Mouse (Mus musculus) kidney, postnatal 10 days (tissue): ENCODE results near the gene Cyp2ab1.
A peak's percentile ranks its signal among the peaks of the same experiment; 100 is the strongest.
"Not testable (repeated sequence)": the region's sequence is repeated elsewhere in the genome, so short reads cannot be mapped to it uniquely, and the experiment has no call there.

ENCODE experiments used
- DNase-seq: peaks from one replicate; pipeline ENCODE4 v3.0.0; 2021; ENCODE audit warnings: mixed read lengths

The Cyp2ab1 gene

DNA sequence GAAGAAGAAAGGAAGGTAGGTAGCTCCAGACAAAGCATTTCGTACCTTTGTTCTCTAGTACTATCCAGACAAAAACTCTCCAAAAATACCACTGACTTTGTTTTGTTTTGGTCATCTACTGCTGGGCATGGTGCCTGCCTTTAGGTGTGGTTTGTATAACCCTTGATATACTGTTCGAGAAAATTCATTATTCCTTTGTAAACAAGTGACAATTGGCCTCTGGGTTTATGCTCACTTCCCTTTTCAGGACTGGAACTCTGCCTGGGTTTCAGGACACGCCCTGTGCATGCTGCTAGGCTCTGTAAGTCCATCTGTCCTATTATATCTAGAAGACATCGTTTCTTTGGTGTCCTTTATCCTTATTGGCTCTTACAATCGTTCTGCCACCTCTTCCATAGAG is at the start of gene Cyp2ab1:
Gene Cyp2ab1, minus strand, starts transcription at position 119 of the 400 bp plus-strand sequence.
- no peak for DNase-seq

DNA sequence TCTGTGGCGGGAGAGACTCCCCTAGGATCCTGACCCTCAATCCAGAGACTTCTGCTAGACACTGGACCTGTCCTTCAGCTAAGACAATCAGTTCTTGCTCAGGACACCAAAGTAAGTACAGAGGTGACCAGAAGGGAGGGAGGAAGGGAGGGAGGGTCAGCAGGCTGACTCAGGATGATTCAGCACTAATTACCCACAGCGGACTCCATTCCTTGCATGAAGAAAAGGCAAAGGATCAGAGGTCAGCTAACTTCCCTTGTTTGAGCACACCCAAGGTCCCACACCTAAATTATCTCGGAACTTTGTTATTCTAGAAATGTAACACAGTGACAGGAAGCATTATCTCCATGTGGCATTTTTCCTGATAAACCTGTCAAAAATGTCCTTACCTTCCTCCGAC is 46.5 kb upstream of the Cyp2ab1 start:
- no peak for DNase-seq

DNA sequence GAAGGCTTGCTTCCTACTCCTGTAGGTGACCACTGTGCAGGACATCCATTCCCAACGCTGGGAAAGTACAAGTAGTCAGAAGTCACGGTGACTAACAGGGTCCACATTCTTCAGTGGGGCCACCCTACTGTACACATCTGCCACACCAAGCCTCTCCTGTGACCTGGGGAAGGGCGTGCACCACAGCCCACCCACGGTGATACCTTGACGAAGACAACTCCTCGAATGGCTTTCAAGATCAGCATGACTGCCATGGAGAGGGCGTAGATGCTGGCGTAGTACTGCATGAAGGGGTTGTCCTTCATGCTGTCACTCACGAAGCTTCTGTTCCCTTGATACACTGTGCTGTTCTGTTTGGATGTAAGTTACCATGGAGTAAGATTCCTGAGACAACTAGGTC is 43.0 kb upstream of the Cyp2ab1 start:
- DNase-seq = no peak

DNA sequence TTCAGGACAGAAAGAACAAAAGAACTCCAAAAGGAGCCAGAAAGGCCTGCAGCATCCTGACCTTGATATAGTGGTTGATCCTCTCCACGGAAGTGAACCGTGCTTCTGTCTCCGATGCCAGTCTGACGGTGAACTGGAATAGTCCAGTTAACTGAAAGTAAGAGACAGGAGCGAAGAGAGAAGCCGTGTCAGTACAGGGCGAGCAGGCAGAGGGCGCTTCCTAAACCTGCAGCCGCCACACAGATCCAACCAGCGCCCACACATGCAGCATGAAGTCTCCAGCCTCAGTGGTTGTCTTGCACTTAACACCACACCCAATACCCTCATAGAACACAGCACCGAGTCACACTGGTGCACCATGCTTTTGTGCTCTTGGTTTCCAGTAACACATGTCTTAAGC is 36.9 kb upstream of the Cyp2ab1 start:
- DNase-seq = no peak

DNA sequence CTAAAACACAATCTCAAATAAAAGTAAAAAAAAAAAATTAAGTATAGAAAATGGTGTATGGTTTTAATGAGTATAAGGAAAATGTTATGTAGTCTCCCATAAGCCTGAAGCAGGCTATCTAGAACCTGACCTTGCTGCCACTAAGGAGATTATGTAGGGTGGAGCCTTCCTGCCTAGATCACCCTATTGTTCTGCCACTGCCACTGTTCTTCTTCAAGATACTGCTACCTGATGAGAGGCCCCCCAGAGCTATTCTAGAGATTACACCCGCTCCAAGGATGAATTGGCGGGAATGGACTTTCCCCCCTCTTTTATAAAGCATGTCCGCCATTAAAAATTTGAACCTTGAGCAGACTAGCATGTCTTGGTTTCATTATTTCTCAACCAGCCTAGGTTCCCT is 36.3 kb upstream of the Cyp2ab1 start:
- not testable (repeated sequence) for DNase-seq

DNA sequence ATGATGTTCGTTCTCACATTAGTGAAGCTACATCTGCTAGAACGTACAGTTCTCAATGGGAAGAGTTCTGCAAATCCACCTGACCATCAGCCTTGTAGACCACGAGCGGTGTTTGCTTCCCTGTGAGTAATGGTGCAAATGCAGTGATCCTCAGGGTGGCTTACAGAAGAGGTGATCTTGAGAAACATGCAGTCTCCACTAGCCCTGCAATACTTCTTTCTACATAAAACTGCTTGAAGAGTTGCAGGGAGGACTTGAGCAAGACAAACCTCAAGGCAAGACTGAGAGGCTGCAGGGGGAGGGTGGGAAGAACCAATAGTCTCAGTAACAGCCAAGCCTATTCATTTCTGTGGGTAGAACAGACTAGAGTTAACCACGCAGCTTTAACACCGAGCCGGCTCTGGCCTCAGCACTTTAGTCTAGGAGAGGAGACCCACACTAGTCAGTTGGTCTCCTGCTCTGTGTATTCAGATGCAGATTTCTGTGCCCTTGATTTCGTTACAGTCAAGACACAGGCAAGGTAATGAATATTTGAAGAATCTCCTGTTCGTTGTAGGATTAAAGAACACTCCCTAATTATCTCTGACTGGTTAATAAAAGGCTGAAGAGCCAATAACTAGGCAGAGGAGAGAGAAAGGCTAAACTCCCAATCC is 34.6 kb upstream of the Cyp2ab1 start:
- no peak for DNase-seq

DNA sequence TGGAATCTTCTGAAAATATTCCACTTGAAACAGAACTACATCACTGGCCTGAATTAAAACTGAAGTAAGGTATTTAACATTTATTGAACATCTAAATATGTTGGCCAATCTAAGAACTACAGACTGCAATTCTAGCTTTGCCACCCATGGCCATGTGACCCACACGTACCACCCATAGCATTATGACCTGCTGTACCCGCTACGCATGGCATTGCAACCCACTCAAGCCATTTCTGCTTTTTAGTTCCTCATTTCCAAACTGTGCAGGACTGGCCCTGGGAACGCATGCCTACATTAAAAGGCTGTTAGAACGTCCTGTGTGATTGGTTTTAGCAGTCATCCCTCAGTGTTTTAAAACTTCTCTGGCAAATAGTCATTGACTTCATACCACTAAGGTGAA is 32.6 kb upstream of the Cyp2ab1 start:
- no peak for DNase-seq

DNA sequence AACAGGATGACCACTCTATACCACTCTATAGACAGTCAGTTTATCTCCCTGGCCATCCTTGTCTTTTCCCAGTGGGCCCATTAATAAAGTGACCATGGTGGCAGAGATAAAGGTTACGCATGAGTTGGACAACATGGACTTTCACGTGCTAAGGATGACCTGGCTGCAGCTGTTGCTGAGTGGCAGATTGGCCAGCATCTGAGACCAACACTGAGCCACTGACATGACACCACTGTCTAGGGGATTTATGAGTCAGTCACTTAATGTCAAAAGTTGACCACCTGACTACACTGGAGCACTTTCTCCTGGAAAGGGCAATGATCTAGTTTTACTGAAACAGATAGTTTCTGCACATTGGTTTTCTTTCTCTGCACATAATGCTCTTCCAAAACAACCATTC is 29.6 kb upstream of the Cyp2ab1 start:
- DNase-seq = no peak

DNA sequence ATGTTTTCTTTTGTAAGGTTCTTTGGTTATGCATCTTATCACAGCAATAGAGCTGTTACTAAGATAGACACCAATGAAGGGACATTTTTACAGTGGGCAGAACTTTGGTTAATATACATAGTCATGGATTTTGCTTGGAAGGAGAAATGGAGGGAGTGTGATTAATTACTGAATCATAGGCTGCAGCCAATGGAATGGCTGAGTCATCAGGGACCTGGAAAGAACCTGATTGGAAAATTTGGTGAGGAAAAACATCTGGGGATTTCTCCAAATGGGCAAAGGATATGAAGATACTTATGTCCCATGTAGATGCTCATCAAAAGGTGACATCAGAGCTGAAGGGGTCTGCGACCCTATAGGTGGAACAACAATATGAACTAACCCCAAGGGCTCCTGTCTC is 28.8 kb upstream of the Cyp2ab1 start:
- no peak for DNase-seq

DNA sequence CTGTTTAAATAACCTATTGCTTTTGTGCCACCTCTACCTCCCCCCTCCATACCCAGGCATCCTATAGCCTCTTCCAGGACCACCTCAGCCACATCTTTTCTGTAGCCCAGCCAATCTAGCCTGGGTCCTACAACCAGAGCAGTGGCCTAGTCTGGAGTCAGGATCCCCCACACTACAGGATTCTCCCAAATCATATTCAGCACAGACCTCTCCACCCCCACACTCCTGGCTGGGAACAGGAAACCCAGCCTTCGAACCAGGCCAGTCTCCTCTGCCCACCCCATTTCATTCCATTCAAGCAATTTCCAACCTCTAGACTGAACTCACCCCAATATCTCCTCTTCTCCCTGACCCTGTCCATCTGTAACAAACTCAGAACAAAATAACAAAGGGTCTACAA is 20.3 kb upstream of the Cyp2ab1 start:
- DNase-seq = no peak

DNA sequence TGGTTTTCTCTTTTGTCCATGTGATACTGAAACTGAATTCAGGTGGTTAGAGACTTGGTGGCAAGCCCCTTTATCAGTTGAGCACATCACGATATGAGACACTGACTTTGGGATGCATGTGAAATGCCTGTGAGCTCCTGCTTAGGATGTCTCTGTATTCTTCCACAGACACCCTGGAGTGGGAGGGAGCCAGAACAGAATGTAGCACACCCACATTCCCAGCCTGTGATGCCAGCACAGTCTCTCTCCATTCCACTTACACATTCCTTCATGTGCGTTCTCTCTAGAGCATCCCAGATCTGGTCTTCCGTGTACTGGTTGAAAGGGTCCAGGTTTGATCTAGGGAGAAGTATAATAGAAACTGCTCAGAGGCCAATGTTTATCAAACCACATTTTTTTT is 13.4 kb upstream of the Cyp2ab1 start:
- no peak for DNase-seq

DNA sequence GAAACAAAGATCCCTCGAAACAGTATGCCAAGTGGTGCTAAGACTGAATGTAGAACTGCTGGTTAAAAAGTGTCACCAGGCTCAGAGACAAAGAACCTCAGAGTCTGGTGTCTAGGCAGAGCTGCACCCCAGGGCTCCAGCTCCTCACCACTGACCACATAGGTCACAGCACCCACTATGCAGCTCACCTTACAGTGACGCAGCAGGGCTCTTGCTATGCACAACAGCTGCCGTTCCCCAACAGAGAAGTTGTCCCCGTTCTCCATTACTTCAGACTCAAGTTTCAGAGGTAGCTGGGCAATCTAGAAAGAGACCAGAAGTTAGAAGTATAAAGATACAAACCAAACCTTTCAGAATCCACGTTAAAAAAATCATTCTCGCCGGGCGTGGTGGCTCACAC is 9.7 kb upstream of the Cyp2ab1 start:
- no peak for DNase-seq

DNA sequence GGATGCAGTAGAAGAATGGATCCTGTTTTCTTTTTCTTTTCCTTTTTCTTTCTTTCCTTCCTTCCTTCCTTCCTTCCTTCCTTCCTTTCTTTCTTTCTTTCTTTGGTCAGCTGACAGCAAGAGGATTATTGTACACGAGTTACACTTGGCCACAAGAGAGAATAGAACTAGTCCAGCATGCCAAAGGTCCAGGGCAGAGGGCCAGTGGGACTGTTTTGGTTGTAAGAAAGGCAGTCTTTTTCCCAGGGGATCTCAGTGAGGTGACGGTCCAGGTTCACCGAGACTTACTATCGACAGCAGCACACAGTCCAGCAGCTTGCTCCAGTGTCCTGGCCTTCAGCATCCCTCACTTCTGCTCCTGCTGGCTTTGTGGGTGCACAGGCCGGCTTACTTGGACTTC is 3.1 kb upstream of the Cyp2ab1 start:
- no peak for DNase-seq

DNA sequence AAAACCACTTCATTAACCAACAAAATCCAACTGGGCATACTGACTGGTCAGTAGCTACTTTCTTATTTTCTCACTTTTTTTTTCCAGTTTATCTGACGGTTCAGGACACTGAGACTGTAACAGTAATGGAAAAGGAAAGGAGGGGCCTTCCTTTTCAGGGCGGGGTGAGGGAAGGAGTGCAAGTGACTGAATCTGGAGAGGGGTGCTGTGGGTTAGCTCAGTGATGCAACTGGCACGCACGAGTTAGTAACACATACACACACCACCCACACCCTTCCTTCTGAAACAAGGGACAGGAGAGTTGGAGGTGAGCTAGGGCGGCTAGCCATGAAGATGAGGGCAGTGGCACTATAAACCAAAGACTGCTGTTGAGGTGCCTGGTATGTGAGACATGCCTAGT is 1.3 kb downstream of the Cyp2ab1 start:
- DNase-seq = no peak

DNA sequence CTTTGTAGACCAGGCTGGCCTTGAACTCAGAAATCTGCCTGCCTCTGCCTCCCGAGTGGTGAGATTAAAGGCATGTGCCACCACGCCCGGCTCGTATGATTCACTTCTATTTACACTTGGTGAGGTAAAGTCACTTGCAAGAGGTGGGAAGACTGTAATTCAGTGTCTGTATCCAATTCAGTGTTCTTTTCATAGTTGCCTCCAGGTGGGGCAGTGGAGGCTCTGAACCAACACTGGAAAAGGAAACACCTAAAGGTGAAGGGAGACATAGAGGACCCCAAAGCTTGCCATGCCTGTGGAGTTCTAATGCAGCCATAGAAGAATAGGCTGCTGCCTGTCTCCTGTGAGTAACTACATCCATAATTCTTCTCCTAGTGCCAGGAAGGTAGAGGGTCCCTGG is 2.9 kb downstream of the Cyp2ab1 start:
- no peak for DNase-seq

DNA sequence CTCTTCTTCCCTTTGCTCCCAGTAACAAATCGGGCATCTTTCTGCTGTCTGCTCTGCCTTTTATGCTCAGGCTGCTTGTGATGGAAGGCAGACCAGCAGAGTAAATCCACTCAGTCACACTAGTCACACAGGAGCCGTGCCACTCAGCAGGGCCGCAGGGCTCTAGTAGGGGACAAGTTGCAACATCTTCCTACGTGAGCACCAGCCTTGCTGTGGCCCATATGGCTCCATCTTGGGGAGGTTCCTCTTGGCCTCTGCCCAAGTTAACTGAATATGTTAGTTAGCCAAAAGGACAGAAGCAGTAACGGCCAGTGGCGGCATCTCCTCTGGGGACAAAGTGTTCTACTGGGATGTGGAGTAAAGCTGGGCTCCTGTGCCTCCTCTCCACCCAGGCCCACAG is 8.4 kb downstream of the Cyp2ab1 start:
- DNase-seq = no peak

DNA sequence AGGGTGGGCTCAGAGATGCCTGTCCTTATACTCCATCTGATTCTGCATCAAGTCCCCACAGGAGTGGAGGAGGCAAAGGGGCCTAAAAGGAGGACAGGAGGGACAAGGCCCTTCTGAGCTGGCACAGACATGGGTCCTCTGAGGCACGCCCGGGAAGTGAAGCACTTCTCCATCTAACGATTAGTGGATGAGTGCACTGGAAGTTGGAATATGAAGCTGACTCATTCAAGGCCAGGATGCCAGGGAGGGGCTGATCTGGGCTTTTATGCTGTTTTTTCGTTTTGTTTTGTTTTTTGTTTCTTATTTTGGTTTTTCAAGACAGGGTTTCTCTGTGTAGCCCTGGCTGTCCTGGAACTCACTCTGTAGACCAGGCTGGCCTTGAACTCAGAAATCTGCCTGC is 9.9 kb downstream of the Cyp2ab1 start:
- no peak for DNase-seq

DNA sequence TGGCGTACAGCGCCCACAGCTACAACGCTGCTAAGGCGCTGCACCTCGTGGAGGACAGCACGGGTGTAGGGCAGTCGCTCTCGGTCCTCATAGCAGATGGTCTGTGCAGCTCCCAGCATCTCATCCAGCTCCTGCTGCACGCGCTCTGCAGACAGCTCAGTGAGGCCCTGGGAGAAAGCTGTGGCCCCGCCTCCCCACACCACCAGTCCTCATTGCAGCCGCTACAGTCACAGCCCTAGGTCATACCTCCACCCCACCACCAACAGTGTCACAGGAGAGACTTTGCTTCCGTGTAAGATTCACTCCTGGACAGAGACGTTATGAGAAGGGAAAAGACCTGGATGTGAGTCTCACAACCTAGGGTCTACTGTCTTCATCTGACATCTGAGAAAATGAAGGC is 12.9 kb downstream of the Cyp2ab1 start:
- no peak for DNase-seq

DNA sequence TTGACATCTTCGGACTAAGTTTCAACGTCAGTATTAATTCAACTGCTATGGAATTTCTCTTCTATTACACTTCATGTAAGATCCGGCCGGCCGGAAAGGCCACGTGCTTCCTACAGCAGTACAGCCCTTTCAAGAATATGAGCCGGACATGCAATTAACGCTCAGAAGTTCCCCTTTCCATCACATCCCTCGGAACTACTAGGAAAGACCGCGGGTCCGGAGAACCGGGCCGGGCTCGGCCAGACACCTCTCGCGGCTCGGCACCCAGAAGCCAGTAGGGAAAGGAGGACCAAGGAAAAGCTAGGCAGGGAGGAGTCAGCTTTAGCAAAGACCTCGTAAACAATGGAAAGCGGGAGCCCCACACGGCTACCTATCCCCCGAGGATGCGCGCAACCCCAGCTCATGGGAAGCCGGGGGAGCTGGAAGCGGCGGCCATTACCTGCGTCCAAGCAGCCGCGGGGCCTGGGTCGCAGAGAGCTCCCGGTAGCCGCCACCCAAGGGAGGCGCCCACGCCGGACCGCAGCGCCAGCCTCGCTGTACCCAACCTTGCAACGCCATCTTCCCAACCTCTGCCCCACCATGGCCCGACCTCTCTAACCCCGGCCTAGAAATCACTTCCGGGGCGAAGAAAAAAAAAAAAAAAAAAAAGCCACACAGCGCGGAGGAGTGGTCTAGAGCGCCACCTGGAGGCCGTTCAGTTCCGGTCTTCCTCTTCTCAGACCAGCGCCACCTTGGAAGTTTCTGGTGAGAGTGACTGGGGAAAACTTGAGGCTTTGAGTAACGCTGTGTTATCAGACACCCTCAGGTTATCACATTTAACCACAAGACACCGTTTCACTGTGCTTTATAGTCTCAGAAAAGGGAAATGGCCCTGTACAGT is 23.2 kb downstream of the Cyp2ab1 start, which contains the start of gene Parl:
Gene Parl, minus strand, starts transcription at position 618 of the 880 bp plus-strand sequence.
- DNase-seq = peak; percentile 94

DNA sequence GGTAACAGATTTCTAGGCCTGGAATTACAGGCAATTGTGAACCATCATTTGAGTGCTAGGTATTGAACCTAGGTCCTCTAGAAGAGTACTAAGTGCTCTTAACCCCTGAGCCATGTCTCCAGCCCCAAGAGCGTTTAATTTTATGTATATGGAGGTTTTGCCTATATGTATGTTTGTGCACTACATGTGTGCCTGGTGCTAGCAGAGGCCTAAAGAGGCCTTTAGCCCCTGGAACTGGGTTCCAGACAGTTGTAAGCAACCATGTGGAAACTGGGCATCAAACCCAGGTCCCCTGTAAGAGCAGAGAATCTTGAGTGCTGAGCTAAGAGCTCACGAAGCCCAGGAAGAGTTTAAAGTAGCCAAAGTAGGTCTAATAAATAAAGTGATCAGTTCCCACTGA is 25.1 kb downstream of the Cyp2ab1 start:
- no peak for DNase-seq

DNA sequence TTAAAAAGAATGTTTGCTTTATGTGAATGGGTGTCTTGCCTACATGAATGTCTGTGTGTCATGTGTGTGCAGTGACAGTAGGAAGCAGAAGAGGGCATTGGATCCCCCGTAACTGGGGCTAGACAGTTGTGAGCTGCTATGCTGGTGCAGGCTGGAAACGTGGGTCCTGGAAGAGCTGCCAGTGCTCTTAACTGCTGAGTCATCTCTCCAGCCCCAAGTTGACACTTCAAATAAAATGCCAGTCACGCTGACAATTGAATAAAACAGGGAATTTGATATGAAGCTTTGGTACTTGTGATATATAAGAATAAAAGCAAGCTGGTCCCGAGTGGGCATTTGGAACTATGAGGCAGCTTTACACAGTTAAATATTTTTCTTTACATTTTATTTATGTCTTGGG is 45.0 kb downstream of the Cyp2ab1 start:
- DNase-seq = no peak

DNA sequence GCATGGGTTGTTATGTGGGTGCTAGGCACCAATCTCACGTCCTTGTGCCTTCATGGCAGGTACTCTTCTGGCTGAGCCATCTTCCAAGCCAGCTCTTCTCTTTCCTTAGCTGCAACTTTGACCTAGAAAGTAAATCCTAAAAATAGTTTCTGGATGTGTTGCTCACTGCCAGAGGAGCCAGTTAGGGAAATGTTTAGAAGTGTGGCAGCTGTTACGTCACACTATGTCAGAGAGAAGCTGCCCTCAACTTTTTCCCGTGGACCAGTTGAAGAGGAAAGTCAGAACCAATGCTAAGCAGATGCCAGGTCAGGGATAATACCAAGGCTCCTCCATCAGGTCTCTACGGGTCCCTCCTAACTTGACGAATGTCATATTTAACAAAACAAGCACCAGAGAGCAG is 45.8 kb downstream of the Cyp2ab1 start:
- no peak for DNase-seq

DNA sequence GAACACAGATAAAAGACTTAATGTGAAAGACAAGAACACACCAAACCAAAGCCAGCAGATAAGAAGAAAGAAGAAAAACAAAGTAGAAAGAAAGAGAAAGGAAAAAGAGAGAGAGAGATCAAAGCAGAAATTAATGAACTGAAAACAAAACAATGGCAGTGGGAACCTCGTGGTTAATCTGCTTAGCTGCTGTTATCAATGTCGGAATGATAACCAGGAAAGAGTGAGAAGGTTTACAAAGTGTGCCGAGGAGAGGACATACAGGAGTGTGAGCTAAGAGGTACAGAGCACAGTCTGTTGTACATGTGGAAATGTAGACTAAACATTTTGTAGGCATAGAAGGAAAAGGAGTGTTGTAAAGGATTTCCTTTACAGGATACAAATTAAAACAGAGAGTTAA is 52.2 kb downstream of the Cyp2ab1 start:
- no peak for DNase-seq

DNA sequence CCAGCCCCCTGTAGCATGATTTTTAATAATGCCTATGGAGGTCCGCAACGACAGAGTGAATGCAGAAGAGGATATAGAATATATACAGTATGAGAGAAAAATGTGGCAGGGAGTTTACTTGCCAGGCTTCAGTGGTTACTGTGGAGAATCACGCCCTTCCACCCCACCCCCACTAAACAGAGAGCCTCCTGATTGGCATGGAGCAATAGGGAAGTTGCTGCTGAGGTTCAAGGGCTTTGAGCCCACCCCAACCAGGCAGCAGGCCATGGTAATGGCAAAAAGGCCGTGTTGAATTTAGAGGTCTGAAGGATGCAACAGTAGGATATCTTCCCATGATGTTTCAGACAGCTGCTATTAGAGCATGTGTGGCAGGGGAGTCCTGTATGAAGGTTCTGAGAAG is 53.9 kb downstream of the Cyp2ab1 start:
- no peak for DNase-seq

DNA sequence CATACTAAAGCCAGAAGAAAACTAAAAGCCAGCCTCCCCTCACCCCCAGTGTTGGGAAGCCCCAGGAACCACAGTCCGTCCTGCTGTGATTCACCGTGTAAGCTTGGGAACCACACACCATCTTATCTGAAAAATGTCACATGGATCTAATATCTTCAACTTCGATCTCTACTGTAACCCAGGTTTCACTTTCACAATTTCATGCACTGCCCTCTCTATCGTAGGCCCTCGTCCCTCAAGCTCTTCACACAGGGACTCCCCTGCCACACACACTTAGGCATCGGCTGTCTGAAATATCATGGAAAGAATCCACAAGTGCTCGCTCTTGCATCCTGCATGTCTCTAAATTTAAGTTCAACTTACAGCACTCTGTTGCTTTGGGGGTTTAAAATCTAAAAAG is 60.1 kb downstream of the Cyp2ab1 start:
- no peak for DNase-seq
